Mouse (Mus musculus) intestine, embryonic 14.5 days (tissue): ENCODE results near the gene Rps3. TPM values are rescaled to one million over a fixed set of nuclear protein-coding genes. Genes with fewer than 3 reads are reported as not detected.
A peak's percentile ranks its signal among the peaks of the same experiment; 100 is the strongest.

Source experiments
- ATAC-seq: fragments of 200-750 bp; cut with Nextera tagmentation; replicated peaks from 2 replicates; pipeline ENCODE4 v1.8.0; 2017; ENCODE audit warnings: low read depth, moderate number of reproducible peaks, moderate TSS enrichment, moderate library complexity; ENCODE audit not compliant: low FRiP score, low TSS enrichment
- DNase-seq: peaks from one replicate; pipeline ENCODE4 v3.0.0-alpha.2; 2018; ENCODE audit warnings: low spot score
- H3K27ac ChIP-seq: fragments of 300-500 bp; sonication (generic); 2 replicates; pipeline ENCODE4 v1.5.1; 2014; ENCODE audit warnings: low read depth, mild to moderate bottlenecking, control low read depth
- H3K27me3 ChIP-seq: fragments of 300-500 bp; sonication (generic); replicated peaks from 2 replicates; pipeline ENCODE4 v1.6.1; 2014; ENCODE audit warnings: low read length, control low read depth; ENCODE audit not compliant: control insufficient read depth, insufficient read depth
- H3K36me3 ChIP-seq: fragments of 300-500 bp; sonication (generic); 2 replicates; pipeline ENCODE4 v1.6.1; 2014; ENCODE audit warnings: low read length, control low read depth; ENCODE audit not compliant: control insufficient read depth, insufficient read depth
- H3K4me1 ChIP-seq: fragments of 300-500 bp; sonication (generic); replicated peaks from 2 replicates; pipeline ENCODE4 v1.6.1; 2014; ENCODE audit warnings: low read length, control low read depth, mixed read lengths; ENCODE audit not compliant: control insufficient read depth, insufficient read depth
- H3K4me2 ChIP-seq: fragments of 300-500 bp; sonication (generic); 2 replicates; pipeline ENCODE4 v1.6.1; 2014; ENCODE audit warnings: low read length
- H3K4me3 ChIP-seq: fragments of 300-500 bp; sonication (generic); 2 replicates; pipeline ENCODE4 v1.5.1; 2014; ENCODE audit warnings: low read depth, low read length, control low read depth, mixed read lengths
- H3K9ac ChIP-seq: fragments of 300-500 bp; sonication (generic); 2 replicates; pipeline ENCODE4 v1.6.1; 2014; ENCODE audit warnings: mild to moderate bottlenecking, low read length
- H3K9me3 ChIP-seq: fragments of 300-500 bp; sonication (generic); 2 replicates; pipeline ENCODE4 v1.6.1; 2016; ENCODE audit warnings: low read length, control low read depth; ENCODE audit not compliant: control insufficient read depth
- WGBS: fragments of 180-500 bp; shearing (Covaris S2); extraction: QIAGEN DNeasy Blood & Tissue Kit; methylation state at CpG from one replicate; pipeline ENCODE4 v1.1.7; 2014; 5-methylcytosine and 5-hydroxymethylcytosine counted together
- polyA plus RNA-seq: library from polyadenylated mRNA; unstranded; fragments of >200 nt; fragmentation: Nextera tagmentation; extraction: Ambion mirVana; gene quantifications from 2 replicates; pipeline ENCODE4 v1.2.1, GENCODE M21; 2014

The Rps3 gene
- polyA plus RNA-seq, 1 experiment from 2014 or later, result 1,042 TPM

GRCm38 (mm10) chr7:99458849-99459248 is 24.7 kb downstream of the Rps3 start:
- peaks cover 6% of the 10 kb centered on the region; the same call in 1 of the 2 replicates for H3K36me3 ChIP-seq
- DNase-seq (no peak), ATAC-seq (no peak)
- no peak overlapping the region for H3K9ac ChIP-seq
- no peaks in the 10 kb centered on the region for H3K9me3 ChIP-seq
- no peaks in the 10 kb centered on the region for H3K4me1 ChIP-seq
- H3K4me2 ChIP-seq, result no peak overlapping the region
- WGBS, result 84% methylated on average over 8 of the region's 8 CpGs
- no peak overlapping the region for H3K4me3 ChIP-seq
- no peak overlapping the region for H3K27ac ChIP-seq
- no peaks in the 10 kb centered on the region for H3K27me3 ChIP-seq

GRCm38 (mm10) chr7:99454044-99454443 is 29.5 kb downstream of the Rps3 start:
- Histone ChIP-seq H3K4me2 (no peak overlapping the region), H3K9ac (no peak overlapping the region), H3K4me3 (no peak overlapping the region), H3K27ac (no peak overlapping the region), H3K4me1 (no peaks in the 10 kb centered on the region), H3K36me3 (no peaks in the 10 kb centered on the region), H3K27me3 (no peaks in the 10 kb centered on the region), H3K9me3 (no peaks in the 10 kb centered on the region)
- DNase-seq (no peak), ATAC-seq (no peak)
- 76% methylated on average over 4 of the region's 4 CpGs for WGBS

- 82% methylated on average over 7 of the region's 7 CpGs for WGBS
- H3K27ac ChIP-seq, result no peak overlapping the region
- DNase-seq (no peak), ATAC-seq (no peak)
- H3K9ac ChIP-seq, result no peak overlapping the region
- H3K4me2 ChIP-seq, result no peak overlapping the region
- no peak overlapping the region for H3K4me3 ChIP-seq
- H3K9me3 ChIP-seq, result no peaks in the 10 kb centered on the region
- H3K36me3 ChIP-seq, result no peaks in the 10 kb centered on the region
- H3K4me1 ChIP-seq, result no peaks in the 10 kb centered on the region
- no peaks in the 10 kb centered on the region for H3K27me3 ChIP-seq
Observed at GRCm38 (mm10) chr7:99452859-99453258, 30.7 kb downstream of the Rps3 start.

- Histone ChIP-seq H3K27me3 (no peaks in the 10 kb centered on the region), H3K36me3 (no peaks in the 10 kb centered on the region), H3K27ac (no peak overlapping the region), H3K4me2 (no peak overlapping the region), H3K4me3 (no peak overlapping the region), H3K4me1 (no peaks in the 10 kb centered on the region), H3K9ac (no peak overlapping the region), H3K9me3 (no peaks in the 10 kb centered on the region)
- DNase-seq (peak; percentile 84), ATAC-seq (peak; percentile 16; the same call in 1 of the 2 replicates)
- WGBS, result 0% methylated on average over 3 of the region's 3 CpGs
Observed at GRCm38 (mm10) chr7:99450703-99451102, 32.8 kb downstream of the Rps3 start.

- Histone ChIP-seq H3K27ac (no peak overlapping the region), H3K9ac (no peak overlapping the region), H3K4me3 (no peak overlapping the region), H3K27me3 (no peaks in the 10 kb centered on the region), H3K4me1 (no peaks in the 10 kb centered on the region), H3K4me2 (no peak overlapping the region), H3K36me3 (no peaks in the 10 kb centered on the region), H3K9me3 (no peaks in the 10 kb centered on the region)
- no peak for DNase-seq
- ATAC-seq, result no peak
- WGBS, result 67% methylated on average over 3 of the region's 3 CpGs
Observed at GRCm38 (mm10) chr7:99449751-99450150, 33.8 kb downstream of the Rps3 start.

- Histone ChIP-seq H3K4me1 (no peaks in the 10 kb centered on the region), H3K9ac (no peak overlapping the region), H3K9me3 (no peaks in the 10 kb centered on the region), H3K4me3 (no peak overlapping the region), H3K27ac (no peak overlapping the region), H3K36me3 (no peaks in the 10 kb centered on the region), H3K27me3 (no peaks in the 10 kb centered on the region), H3K4me2 (no peak overlapping the region)
- ATAC-seq (no peak), DNase-seq (no peak)
- 58% methylated on average over 8 of the region's 8 CpGs for WGBS
Observed at GRCm38 (mm10) chr7:99449063-99449462, 34.5 kb downstream of the Rps3 start.

- Histone ChIP-seq H3K4me2 (no peak overlapping the region), H3K9me3 (no peaks in the 10 kb centered on the region), H3K27me3 (no peaks in the 10 kb centered on the region), H3K4me1 (no peaks in the 10 kb centered on the region), H3K4me3 (no peak overlapping the region), H3K36me3 (no peaks in the 10 kb centered on the region), H3K9ac (no peak overlapping the region), H3K27ac (no peak overlapping the region)
- WGBS, result 59% methylated on average over 5 of the region's 5 CpGs
- DNase-seq, result no peak
- no peak for ATAC-seq
Observed at GRCm38 (mm10) chr7:99448619-99449018, 34.9 kb downstream of the Rps3 start.

- ATAC-seq (no peak), DNase-seq (no peak)
- WGBS, result 82% methylated on average over 5 of the region's 5 CpGs
- Histone ChIP-seq H3K9me3 (no peaks in the 10 kb centered on the region), H3K36me3 (no peaks in the 10 kb centered on the region), H3K27me3 (no peaks in the 10 kb centered on the region), H3K4me2 (no peak overlapping the region), H3K9ac (no peak overlapping the region), H3K4me3 (no peak overlapping the region), H3K27ac (no peak overlapping the region), H3K4me1 (peaks cover under 1% of the 10 kb centered on the region; the same call in 1 of the 2 replicates)
Observed at GRCm38 (mm10) chr7:99447323-99447722, 36.2 kb downstream of the Rps3 start.

- H3K9me3 ChIP-seq, result no peaks in the 10 kb centered on the region
- H3K9ac ChIP-seq, result no peak overlapping the region
- H3K4me1 ChIP-seq, result peaks cover 15% of the 10 kb centered on the region; the same call in 1 of the 2 replicates
- ATAC-seq (no peak), DNase-seq (no peak)
- H3K27me3 ChIP-seq, result no peaks in the 10 kb centered on the region
- H3K4me3 ChIP-seq, result no peak overlapping the region
- 79% methylated on average over 2 of the region's 2 CpGs for WGBS
- no peak overlapping the region for H3K4me2 ChIP-seq
- H3K27ac ChIP-seq, result no peak overlapping the region
- no peaks in the 10 kb centered on the region for H3K36me3 ChIP-seq
Observed at GRCm38 (mm10) chr7:99445833-99446232, 37.7 kb downstream of the Rps3 start.
